Mouse (Mus musculus): ENCODE measurements at regions not wholly inside any gene's neighbourhood (a gene's known extent, or its start where the extent isn't known, plus 50 kb on each side); places are given as distances from the start of the nearest gene placed in this dataset.
A peak's percentile ranks its signal among the peaks of the same experiment; 100 is the strongest.

- no peak for DNase-seq (ENCODE audit: low spot score in 2 of 2)
Observed at GRCm38 (mm10) chr2:159981694-159982093, 352.3 kb downstream of the Gm826 start.

GRCm38 (mm10) chr2:159950369-159950768 lies 383.6 kb downstream of the Gm826 start:
- no peak for DNase-seq (ENCODE audit: low spot score in 2 of 2)

GRCm38 (mm10) chr2:159949046-159949445 lies 384.9 kb downstream of the Gm826 start:
- DNase-seq (ENCODE audit: low spot score in 2 of 2): no peak

- DNase-seq (ENCODE audit: low spot score in 2 of 2): no peak
Observed at GRCm38 (mm10) chr2:159930744-159931143, 403.2 kb downstream of the Gm826 start.

GRCm38 (mm10) chr2:159889701-159890100 lies 444.3 kb downstream of the Gm826 start:
- DNase-seq (ENCODE audit: low spot score in 2 of 2): no peak

GRCm38 (mm10) chr2:159884773-159885459 lies 449.0 kb downstream of the Gm826 start:
- DNase-seq (ENCODE audit: low spot score in 2 of 2): no peak

GRCm38 (mm10) chr2:159866981-159867380 lies 467.0 kb downstream of the Gm826 start:
- DNase-seq (ENCODE audit: low spot score in 2 of 2): no peak

- DNase-seq (ENCODE audit: low spot score in 2 of 2): no peak
Observed at GRCm38 (mm10) chr2:159866391-159866790, 467.6 kb downstream of the Gm826 start.

GRCm38 (mm10) chr2:159863185-159863584 lies 470.8 kb downstream of the Gm826 start:
- DNase-seq (ENCODE audit: low spot score in 2 of 2): no peak

- DNase-seq (ENCODE audit: low spot score in 2 of 2): peak; percentile 28 to 64
Observed at GRCm38 (mm10) chr2:159853891-159854665, 479.9 kb downstream of the Gm826 start.

GRCm38 (mm10) chr2:159852959-159853358 lies 481.0 kb downstream of the Gm826 start:
- peak; percentile 7 to 17 for DNase-seq (ENCODE audit: low spot score in 2 of 2)

- no peak for DNase-seq (ENCODE audit: low spot score in 2 of 2)
Observed at GRCm38 (mm10) chr2:159832488-159833113, 501.4 kb downstream of the Gm826 start.

GRCm38 (mm10) chr2:159826417-159826816 lies 507.5 kb downstream of the Gm826 start:
- peak; percentile 74 to 80 for DNase-seq (ENCODE audit: low spot score in 2 of 2)

- peak in 1 of 2 experiments; percentile 29 for DNase-seq (ENCODE audit: low spot score in 2 of 2)
Observed at GRCm38 (mm10) chr2:159818556-159818955, 515.4 kb downstream of the Gm826 start.

- no peak for DNase-seq (ENCODE audit: low spot score in 2 of 2)
Observed at GRCm38 (mm10) chr2:159816344-159816743, 517.6 kb downstream of the Gm826 start.

All from gastrocnemius, adult 8-10 months (tissue).